Mouse (Mus musculus) retina, adult 2 months (tissue): ENCODE data around the gene 4930595D18Rik.

Source experiments
- DNase-seq: peaks from one replicate; pipeline ENCODE4 v3.0.0-alpha.2; 2012; ENCODE audit warnings: low read depth, low spot score

4930595D18Rik gene

DNA sequence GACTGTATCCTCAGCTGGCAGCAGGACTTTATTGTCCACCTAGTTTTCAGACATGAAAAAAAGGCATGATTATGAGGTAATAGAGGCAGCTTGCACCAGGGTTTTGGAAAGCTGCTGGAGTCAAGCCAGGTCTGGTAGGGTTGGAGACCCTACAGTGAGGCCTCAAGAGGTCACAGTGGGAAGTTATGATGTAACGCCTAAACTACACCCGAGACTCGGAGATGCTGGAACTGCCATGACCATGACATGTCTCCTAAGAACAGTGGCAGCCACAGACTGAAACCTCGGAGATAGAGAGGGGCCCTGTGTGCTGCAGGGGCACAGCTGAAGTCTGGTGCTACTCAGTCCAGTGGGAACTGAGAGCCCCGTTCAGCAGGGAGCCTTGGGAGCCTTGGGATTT lies at the start of gene 4930595D18Rik:
TSS of gene 4930595D18Rik (minus strand) at position 16 of the 400 bp plus-strand sequence.
- no peak for DNase-seq

DNA sequence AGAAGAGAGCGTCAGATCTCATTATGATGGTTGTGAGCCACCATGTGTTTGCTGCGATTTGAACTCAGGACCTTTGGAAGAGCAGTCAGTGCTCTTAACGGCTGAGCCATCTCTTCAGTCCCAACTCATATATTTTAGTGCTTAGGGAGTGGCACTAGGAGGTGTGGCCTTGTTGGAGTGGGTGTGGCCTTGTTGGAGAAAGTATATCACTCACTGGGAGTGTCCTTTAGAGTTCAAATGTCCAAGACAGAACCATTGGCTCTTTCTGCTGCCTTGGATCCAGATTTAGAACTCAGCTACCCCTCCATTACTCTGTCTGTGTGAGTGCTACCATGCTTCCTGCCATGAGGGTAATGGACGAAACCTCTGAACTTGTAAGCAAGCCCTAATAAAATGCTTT lies 49.5 kb upstream of the 4930595D18Rik start:
- DNase-seq, result no peak

DNA sequence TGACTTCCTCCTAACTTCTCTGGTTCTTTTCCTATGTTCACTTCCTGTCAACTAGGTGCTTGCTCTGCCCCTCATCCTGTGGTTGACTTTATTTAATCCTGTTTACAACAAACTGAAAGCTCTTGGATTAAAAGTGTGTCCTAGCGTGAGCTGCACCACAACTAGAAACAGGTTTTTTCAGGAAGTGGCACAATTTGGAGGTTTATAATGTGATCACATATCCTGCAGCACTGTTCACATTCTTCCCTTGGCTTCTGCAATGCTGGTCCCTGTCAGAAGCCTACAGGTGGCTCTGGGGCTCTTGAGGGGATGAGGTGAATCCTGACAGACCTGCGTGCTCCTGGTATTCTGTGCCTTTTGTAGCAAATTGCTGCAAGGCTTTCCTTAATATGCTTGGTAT lies 46.5 kb upstream of the 4930595D18Rik start:
- DNase-seq, result no peak

DNA sequence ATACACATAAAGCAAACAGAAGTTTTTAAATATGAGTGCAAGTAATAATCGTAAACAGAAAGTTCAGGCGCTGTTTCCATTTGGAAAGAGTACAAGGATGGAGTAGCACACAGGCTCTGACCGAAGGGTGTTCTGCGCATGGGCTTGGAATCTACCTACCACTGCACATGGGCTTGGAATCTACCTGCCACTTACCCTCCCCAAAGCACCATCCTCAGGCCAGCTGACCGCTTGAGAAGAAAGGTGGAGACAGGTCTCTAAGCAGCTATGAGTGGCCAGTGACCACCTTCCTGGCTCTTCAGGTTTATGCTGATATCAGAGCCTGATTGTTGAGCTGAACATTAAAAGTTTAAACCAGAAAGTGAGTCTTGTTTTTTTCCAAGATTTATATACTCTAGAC lies 44.2 kb upstream of the 4930595D18Rik start:
- DNase-seq, result no peak

DNA sequence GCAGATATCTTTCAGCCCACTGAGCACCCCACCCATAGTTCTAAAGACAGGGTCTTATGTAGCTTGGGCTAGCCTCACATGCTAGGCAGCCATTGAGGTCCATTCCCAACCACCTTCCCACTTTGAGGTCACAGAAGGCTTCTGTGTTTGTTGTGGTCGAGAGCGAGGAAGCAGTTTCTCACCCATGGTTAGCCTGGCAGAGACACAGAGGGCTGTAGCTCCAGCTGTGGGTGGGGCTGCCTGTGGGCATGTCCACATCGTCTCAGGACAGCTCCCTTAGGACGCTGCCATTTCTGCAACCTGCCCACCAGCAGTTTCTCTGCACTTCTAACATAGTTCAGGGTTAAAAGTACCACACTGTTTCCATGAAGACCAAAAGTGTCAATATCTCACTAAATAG lies 43.1 kb upstream of the 4930595D18Rik start:
- no peak for DNase-seq

DNA sequence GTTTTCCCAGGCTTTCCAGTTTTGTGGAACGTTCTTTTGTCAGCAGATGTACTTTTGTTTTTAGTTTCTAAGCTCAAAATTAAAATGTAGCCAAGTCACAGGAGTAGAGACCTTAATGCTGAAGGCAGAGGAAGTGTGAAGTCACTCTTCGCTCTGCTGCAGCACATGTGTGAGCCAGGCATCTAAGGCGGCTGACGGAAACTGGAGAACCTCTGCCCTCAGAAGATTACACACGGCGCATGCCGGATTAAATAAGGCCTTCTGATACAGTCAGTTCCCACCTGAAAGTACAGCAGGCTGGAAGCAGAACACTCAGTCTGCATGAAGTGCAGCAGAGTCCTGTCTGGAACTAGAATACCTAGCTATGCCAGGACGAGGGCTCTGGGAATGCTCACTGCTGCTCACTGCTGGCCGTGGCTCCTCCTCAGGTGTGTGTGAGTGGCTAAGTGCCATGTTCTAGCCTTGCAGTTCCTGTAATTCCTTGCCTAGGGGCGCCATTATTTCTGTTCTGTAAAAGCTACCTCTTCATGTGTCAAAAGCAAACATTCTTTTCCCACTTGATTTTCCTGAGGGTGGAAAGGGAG lies 41.0 kb upstream of the 4930595D18Rik start:
- DNase-seq, result no peak

DNA sequence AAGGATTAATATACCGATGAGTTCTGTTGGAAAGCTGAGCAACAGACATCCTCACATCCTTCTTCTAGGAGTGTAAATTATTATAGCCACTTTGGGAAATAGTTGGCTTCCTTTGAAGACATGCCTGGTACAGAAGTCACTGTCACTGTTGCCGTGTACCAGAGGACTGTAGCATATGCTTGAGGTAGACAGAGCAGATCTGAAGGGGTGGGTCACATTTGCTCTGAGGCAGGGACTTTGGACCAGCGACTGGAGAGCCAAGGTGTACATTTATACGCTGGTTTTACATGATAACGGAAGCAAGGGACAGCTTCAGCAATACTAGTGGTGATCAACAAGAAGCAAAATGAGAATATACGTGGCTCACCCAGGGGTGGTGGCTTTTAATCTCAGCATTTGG lies 34.6 kb upstream of the 4930595D18Rik start:
- no peak for DNase-seq

DNA sequence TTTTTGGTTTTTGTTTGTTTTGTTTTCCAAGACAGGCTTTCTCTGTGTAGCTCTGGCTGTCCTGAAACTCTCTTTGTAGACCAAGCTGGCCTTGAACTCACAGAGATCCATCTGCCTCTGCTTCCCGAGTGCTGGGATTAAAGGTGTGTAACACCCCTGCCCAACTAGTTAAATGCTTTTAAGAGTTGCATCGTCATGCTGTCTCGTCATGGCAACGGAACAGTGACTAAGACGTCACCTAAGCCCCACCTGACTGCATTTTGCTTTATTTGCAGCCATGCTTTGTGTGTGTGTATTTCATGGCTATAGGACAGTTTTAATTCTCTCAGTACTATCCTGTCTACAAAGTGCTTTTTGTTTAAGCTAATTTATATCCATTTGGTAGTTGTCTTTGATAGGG lies 27.4 kb upstream of the 4930595D18Rik start:
- DNase-seq, result no peak

DNA sequence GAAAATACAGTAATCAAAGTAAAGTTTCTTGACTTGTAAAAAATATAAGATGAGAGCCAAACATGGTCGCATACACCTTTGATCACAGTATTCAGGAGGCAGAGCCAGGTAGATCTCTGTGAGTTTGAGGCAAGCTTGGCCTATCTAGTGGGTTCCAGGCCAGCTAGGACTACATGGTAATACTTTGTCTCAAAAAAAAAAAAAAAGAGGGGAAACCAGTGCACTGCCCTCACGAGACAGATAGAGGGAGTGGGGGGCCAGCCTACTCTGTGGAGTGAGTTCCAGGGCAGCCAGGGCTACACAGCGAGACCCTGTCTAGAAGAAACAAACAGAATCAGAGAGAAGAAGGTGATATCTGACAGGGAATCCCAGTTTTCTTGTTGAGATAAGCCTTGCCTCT lies 23.4 kb upstream of the 4930595D18Rik start:
- no peak for DNase-seq

DNA sequence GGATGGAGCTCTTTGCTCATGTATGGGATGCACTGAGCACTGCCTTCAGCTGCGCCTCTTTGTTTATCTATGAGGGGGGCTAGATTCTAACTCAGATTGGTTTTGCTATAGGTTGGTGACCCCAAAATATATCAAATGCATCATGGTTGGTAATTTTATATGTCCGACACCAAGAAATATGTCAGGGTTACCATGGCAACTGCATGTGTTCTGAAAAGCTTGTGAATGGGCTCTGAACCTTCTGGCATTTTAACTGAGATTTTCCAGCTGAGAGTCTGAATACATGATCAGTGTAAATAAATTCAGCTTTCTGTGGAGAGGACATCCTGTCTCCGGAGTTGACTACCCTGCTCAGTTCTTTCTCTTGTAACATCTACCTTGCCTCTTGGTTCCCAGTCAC lies 19.7 kb upstream of the 4930595D18Rik start:
- DNase-seq, result no peak

DNA sequence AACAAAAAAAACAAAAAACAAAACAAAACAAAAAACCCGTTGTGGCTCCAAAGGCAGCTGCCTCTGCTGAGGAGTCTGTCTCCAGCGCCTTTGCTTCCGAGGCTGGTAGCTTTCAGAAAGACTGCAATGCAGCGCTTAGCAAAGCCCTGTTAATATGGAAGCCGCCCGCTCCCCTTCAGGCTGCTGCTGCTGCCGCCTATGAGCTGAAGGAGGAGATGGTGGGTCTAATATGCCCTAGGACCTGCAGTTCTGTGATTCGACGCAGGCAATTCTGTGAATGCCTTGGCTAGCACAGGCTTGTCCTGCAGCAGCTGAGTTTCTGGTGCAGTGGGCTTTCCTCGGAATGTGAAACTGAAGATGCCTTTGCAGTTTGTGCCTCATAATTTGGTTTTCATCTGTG lies 18.8 kb upstream of the 4930595D18Rik start:
- DNase-seq, result no peak

DNA sequence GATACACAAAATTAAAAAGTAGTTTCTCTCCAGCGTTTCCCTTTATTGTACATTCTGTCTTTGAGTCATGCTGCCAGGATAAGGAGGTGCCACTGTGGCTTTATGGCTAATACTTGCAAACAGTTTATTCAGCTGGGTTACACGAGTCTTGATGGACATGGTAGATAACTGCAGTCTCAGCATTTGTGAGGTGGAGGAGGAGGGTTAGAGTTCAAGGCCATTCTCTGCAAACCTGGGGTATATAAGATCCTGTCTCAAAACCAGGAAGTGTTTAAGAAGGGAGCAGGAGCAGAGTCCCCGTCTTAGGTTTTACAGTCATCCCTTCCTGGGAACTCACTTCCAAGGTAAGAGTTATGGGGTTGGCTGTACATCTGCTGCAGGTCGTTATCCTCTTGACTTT lies 12.3 kb upstream of the 4930595D18Rik start:
- no peak for DNase-seq

DNA sequence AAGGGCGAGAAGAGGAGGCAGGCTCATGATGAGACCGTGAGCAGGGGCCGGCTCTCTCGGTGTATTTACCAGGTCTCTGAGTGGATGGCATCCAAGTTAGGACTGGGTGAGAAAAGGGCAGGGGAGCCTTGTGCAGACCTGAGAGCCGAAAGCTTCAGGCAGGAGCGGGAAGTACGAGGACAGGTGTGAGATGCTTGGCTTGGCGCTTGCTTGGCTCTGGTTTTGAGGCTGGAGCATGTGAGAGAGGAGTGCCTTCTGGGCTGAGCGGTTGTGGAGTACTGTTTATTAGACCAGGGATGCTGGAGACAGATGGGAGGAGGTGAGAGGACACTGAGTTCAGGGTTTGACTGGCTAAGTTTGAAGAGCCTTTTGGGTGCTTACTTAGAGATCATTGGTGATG lies 9.0 kb upstream of the 4930595D18Rik start:
- DNase-seq, result no peak

DNA sequence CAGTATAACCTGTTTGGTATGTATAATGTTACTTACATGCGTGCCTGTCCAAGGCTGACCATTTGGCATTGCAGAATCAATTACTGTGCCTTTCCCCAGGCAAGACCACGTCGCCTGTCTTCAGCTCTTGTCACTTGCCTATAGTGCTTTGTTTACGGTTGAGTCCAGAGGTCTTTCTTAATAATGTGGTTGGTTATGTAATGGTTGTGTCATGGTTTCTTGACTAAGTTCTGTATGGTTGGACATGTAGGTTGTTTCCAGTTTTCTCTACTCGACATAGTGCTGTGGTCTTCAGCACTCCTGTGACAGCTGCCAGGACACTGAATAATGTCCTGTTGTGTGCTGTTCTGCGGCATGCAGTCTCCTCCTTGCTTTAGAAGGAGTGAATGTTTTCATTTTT lies 8.5 kb upstream of the 4930595D18Rik start:
- DNase-seq, result no peak

DNA sequence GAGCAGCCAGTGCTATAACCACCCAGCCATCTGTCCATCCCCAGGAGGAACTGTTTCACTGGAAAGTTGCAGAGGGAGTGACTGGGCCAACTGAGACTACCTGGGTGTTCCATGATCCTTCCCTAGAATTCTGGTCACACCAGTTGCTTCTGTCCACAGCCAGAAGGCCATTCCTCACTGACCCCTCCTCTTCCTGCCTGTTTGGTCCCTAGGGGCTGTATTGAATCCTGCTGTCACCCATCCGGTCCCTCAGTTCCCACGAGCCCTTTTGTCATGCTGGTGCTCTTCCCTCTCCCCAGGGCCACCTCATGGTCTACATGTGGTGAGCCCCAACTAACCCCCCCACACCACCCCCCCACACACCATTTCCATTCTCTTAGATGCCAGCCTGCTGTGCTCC lies 6.6 kb upstream of the 4930595D18Rik start:
- no peak for DNase-seq

DNA sequence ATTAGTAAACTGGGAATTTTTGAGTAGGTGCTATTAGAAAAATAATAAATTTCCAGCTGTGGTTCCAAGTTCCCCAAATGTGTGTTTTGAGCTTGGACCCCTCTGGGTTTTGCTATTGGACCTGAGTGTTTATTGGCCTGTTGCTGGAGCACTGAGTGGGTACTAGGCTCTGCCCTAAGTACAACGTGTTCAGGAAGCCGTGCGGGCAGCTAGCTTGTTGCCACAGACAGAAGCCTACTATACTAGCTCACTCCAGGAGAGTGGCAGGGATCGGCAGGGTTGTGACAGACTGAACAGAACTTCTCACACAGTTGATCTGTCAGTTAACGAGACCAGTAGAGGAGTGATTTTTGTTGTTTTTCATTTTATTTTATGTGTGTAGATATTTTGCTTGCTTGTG lies 6.1 kb upstream of the 4930595D18Rik start:
- DNase-seq, result no peak

DNA sequence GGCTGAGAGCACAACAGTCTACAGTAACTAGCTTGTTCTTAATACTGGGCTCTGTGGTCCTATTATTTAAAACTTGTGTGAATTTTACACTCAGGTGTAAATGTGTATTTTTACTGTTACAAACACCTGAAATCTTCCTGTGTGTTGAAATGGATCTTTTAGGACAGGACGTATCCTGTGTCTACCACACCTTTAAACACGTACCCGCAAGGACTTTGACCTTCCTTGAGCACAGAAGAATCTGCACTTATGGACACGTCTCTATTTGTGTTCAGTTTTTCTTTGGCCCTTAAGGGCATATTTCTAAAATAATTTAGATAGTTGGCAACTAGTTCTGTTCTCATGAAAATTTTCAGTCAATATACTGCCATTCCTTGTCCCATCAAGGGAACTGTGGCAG lies 4.0 kb upstream of the 4930595D18Rik start:
- no peak for DNase-seq

DNA sequence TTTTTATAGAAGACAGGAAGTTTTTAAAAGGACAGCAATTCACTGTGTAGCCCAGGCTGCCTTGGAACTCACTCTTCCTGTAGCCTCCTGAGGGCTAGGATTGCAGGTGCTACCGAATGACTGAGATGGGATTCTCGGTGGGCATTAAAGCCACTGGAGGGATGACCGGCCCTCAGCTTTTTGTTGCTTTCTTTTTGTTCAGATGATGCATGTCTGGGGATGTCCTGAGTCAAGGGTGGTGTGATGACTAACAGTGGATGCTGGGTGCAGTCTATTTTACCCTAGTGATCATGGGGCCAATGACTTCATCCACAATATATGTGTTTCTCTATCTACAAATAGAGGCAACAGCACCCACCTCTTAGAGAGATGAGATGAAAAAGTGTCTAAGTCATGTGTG lies 2.7 kb upstream of the 4930595D18Rik start:
- no peak for DNase-seq

DNA sequence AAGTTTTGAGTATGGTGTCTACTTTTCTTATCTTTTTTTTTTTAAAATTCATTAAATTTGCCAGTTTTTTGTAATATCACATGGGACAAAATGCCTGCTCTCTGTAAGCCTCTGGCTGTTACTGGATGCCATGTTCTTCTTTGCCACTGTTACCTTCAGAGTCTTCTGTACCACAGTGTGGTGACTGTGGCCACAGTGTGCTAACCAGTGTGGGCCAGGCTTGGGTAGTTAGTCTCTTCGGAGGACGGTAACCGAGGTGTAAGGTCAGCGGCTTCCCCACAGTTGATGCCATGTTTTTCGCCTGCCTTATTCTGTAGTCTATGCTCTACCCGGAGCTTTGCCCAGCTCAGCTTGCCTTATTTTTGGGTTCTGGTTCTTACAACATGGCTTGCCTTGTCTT lies 1.9 kb downstream of the 4930595D18Rik start:
- DNase-seq, result no peak

DNA sequence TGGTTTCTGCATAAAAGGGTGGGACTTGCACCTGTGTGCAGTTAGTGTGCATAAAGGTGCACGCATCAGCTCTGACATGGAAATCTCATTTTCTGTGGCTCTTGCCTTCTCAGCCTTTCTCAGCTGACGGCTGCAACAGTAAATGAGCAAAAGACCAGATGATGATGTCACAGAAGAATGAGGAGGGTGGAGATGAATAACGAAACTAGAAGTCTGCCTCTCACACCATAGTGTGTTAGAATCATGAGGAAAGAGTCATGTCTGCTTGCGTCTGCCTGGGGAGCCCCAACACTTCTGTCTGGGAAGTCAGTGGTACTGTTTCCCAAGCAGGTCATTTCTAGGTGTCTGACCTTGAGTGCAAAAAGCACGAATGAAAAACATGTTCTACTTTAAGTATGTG lies 2.4 kb downstream of the 4930595D18Rik start:
- DNase-seq, result no peak

DNA sequence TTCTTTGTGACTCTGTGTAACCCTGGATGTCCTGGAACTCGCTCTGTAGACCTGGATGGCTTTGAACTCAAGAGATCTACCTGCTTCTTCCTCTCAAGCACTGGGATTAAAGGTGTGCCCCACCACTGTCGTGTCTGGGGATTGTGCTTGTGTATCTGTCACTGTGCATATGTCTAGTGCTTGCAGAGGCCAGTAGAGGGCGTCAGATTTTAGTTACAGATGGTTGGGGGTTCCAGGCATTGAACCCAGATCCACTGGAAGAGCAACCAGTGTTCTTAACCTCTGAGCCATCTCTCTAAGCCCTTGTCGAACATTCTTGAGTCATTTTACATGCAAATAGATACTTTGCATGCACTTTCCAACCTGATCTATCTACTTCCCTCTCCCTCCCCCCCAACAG lies 5.5 kb downstream of the 4930595D18Rik start:
- DNase-seq, result no peak

DNA sequence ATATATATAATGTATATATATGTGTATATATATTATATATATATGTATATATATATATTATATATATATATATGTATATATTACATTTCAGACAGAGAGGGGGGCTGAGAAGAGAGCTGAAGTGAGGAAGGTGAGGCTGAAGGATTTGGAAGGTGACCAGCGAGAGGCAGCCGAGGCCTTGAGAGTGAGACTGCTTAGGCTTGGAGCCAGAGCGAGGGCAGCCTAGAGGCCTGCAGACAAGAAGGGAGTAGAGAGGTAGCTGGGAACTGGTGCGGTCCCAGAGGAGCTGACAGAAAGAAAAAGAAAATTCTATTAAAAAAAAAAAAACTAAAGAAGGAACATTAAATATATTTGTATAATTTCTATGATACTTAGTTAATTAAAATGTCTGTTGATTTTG lies 15.4 kb downstream of the 4930595D18Rik start:
- DNase-seq, result no peak

DNA sequence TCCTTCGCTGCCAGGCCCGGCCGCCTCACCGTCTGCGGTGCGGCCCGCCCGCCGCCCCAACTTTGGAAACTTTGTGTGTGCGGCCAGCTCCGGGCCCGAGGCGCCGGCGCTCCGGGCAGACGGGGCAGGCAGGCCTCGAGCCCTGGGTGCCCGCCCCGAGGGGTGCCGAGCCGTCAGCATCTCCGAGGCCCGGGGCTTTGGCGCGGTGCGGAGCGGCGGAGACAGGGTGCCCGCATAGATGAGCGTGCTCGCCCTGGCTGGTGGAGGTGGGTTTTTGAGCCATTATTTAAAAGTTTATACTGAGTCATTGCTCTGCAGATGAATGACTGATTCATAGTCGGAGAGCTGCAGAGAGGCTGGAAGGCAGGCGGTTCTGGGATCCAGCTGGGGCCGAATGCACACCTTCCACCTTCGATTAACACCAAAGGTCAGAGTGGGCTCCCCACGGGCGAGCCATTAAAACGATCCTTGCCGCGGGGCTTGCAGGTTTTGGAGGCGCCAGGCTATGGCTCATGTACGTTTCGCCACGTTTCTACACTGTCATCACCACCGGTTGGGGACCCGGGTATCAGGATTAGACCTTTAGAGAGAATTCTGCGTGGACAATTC lies 17.5 kb downstream of the 4930595D18Rik start:
- no peak for DNase-seq
